22 mouse cellular contexts compared by ENCODE assay signal in the genomic region with DNA sequence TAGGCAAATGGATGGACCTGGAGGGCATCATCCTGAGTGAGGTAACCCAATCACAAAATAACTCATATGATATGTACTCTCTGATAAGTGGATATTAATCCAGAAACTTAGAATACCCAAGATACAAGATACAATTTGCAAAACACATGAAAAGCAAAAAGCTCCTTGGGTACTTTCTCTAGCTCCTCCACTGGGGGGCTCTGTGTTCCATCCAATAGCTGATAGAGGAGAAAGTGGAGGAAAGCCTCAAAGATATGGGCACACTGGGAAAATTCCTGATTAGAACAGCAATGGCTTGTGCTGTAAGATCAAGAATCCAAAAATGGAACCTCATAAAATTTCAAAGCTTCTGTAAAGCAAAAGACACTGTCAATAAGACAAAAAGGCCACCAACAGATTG. TPM values are rescaled to one million over a fixed set of nuclear protein-coding genes. Genes with fewer than 3 reads are reported as not detected.
"Had no signal": no experiment of that assay in that cellular context is flagged by ENCODE, and none has a peak within 500 bp of the region (broad histone marks: within the 10 kb centered on the region; RNA-seq: fewer than 3 reads in every experiment).

No protein-coding gene starts in this region.

RNA-seq across cellular contexts. Expression of a gene that starts 6.6 kb away (rescaled TPM):
- total RNA-seq: layer of hippocampus, adult 8-10 months; layer of hippocampus, postnatal 10 days; layer of hippocampus, postnatal 36 days; left cerebral cortex, adult 8-10 months; left cerebral cortex, postnatal 14 days; left cerebral cortex, postnatal 4 days; monocyte, adult 5-6 weeks; neutrophil, adult 5-6 weeks had no signal
- polyA plus RNA-seq: kidney, embryonic 16.5 days; large intestine, adult 2 months; limb, embryonic 12.5 days; limb, embryonic 15.5 days; liver, embryonic 11.5 days; liver, embryonic 14.5 days; lung, embryonic 15.5 days; midbrain, embryonic 10.5 days; midbrain, embryonic 13.5 days; midbrain, embryonic 16.5 days; myocyte; neural tube, embryonic 13.5 days; stomach, embryonic 16.5 days; thymus, adult 2 months had no signal

RNA-seq across cellular contexts. Expression of a gene that starts 40.3 kb away (rescaled TPM):
- total RNA-seq: layer of hippocampus, adult 8-10 months; layer of hippocampus, postnatal 10 days; layer of hippocampus, postnatal 36 days; left cerebral cortex, adult 8-10 months; left cerebral cortex, postnatal 14 days; left cerebral cortex, postnatal 4 days; monocyte, adult 5-6 weeks had no signal
- polyA plus RNA-seq: kidney, embryonic 16.5 days; limb, embryonic 12.5 days; limb, embryonic 15.5 days; liver, embryonic 11.5 days; liver, embryonic 14.5 days; lung, embryonic 15.5 days; midbrain, embryonic 10.5 days; midbrain, embryonic 13.5 days; midbrain, embryonic 16.5 days; myocyte; neural tube, embryonic 13.5 days; stomach, embryonic 16.5 days; thymus, adult 2 months had no signal
